Mouse (Mus musculus): Measurements from ENCODE around the gene Gm26897.

- TF ChIP-seq POLR2A (IDR thresholded peaks at IDR 0.05; ENCODE audit: low read depth, low read length) (no peak), CTCF (IDR thresholded peaks at IDR 0.05; ENCODE audit: extremely low read depth, insufficient read depth, insufficient read length, insufficient replicate concordance) (no peak)
Measured at GRCm38 (mm10) chr5:111779776-111780485, 46.2 kb downstream of the Gm26897 start.
